Mouse (Mus musculus) testis, adult 2 months (tissue): ENCODE measurements around the gene Adam12.

Experiments used
- CTCF ChIP-seq: fragments of 200-500 bp; IDR thresholded peaks from 2 replicates; pipeline ENCODE4 v1.5.1; 2012; ENCODE audit warnings: low read depth, mild to moderate bottlenecking, inconsistent platforms, low read length, moderate library complexity; ENCODE audit not compliant: control insufficient read depth, insufficient read depth, insufficient replicate concordance
- POLR2A ChIP-seq: fragments of 200-500 bp; IDR thresholded peaks from 2 replicates; pipeline ENCODE4 v1.6.1; 2012; ENCODE audit warnings: low read depth, mild to moderate bottlenecking, inconsistent platforms, low read length, moderate library complexity; ENCODE audit not compliant: control insufficient read depth

- TF ChIP-seq CTCF (no peak), POLR2A (no peak)
Observed at GRCm38 (mm10) chr7:134015226-134015625, 216.7 kb downstream of the Adam12 start.
